Mouse (Mus musculus) cerebral cortex, adult 2 months (tissue): ENCODE data around the gene Sar1a.

Source experiments
- WGBS: fragments of 180-500 bp; shearing (Covaris S2); methylation state at CpG from one replicate; pipeline ENCODE4 v1.1.7; 2018; 5-methylcytosine and 5-hydroxymethylcytosine counted together

Gene Sar1a

GRCm38 (mm10) chr10:61680015-61680913, at the start of gene Sar1a:
Gene Sar1a (plus strand): TSS chr10:61680299.
- WGBS = under 1% methylated on average over 84 of the region's 84 CpGs

GRCm38 (mm10) chr10:61632445-61632844, 47.7 kb upstream of the Sar1a start:
- 74% methylated on average over 10 of the region's 10 CpGs for WGBS

- 81% methylated on average over 7 of the region's 7 CpGs for WGBS
These were observed 43.0 kb upstream of the Sar1a start for GRCm38 (mm10) chr10:61637055-61637454.

GRCm38 (mm10) chr10:61640363-61640762, 39.7 kb upstream of the Sar1a start:
- WGBS = 84% methylated on average over 4 of the region's 4 CpGs

GRCm38 (mm10) chr10:61646557-61646956, 33.5 kb upstream of the Sar1a start:
- WGBS = 85% methylated on average over 7 of the region's 7 CpGs

- 1% methylated on average over 48 of the region's 50 CpGs for WGBS
These were observed 32.0 kb upstream of the Sar1a start, which contains the start of gene Ppa1 for GRCm38 (mm10) chr10:61647790-61648736. Gene Ppa1 (plus strand): TSS chr10:61648552.

- WGBS = 2% methylated on average over 49 of the region's 49 CpGs
These were observed 31.1 kb upstream of the Sar1a start for GRCm38 (mm10) chr10:61648737-61649645.

GRCm38 (mm10) chr10:61654105-61654504, 26.0 kb upstream of the Sar1a start:
- WGBS = 93% methylated on average over 4 of the region's 4 CpGs

GRCm38 (mm10) chr10:61654691-61655090, 25.4 kb upstream of the Sar1a start:
- 86% methylated on average over 7 of the region's 7 CpGs for WGBS

GRCm38 (mm10) chr10:61655188-61655587, 24.9 kb upstream of the Sar1a start:
- WGBS = 99% methylated on average over 3 of the region's 3 CpGs

GRCm38 (mm10) chr10:61656928-61657882, 22.9 kb upstream of the Sar1a start:
- WGBS = 88% methylated on average over 18 of the region's 18 CpGs

GRCm38 (mm10) chr10:61657985-61658384, 22.1 kb upstream of the Sar1a start:
- 23% methylated on average over 4 of the region's 4 CpGs for WGBS

- WGBS = 67% methylated on average over 8 of the region's 8 CpGs
These were observed 18.2 kb upstream of the Sar1a start for GRCm38 (mm10) chr10:61661887-61662286.

- WGBS = 49% methylated on average over 10 of the region's 10 CpGs
These were observed 17.6 kb upstream of the Sar1a start for GRCm38 (mm10) chr10:61662391-61662988.

- WGBS = 96% methylated on average over 10 of the region's 10 CpGs
These were observed 15.0 kb upstream of the Sar1a start for GRCm38 (mm10) chr10:61665111-61665510.

GRCm38 (mm10) chr10:61665651-61666050, 14.4 kb upstream of the Sar1a start:
- WGBS = 95% methylated on average over 3 of the region's 3 CpGs

GRCm38 (mm10) chr10:61669289-61669688, 10.8 kb upstream of the Sar1a start:
- 54% methylated on average over 7 of the region's 7 CpGs for WGBS

GRCm38 (mm10) chr10:61670758-61671157, 9.3 kb upstream of the Sar1a start:
- WGBS = 94% methylated on average over 3 of the region's 3 CpGs

GRCm38 (mm10) chr10:61675935-61676334, 4.2 kb upstream of the Sar1a start:
- 82% methylated on average over 3 of the region's 3 CpGs for WGBS

- WGBS = 31% methylated on average over 9 of the region's 9 CpGs
These were observed 554 bp upstream of the Sar1a start for GRCm38 (mm10) chr10:61679545-61679944.
